Mouse (Mus musculus) liver, adult 2 months (tissue): Measurements from ENCODE around the gene Art4.

Experiments
- CTCF ChIP-seq: fragments of 200-500 bp; IDR thresholded peaks from 2 replicates; pipeline ENCODE4 v1.5.1; 2011; ENCODE audit warnings: low read depth, low read length, control low read depth
- POLR2A ChIP-seq: fragments of 200-500 bp; IDR thresholded peaks from 2 replicates; pipeline ENCODE4 v1.6.1; 2011; ENCODE audit warnings: low read length, control low read depth; ENCODE audit not compliant: insufficient read depth; ENCODE audit errors: extremely low read depth

GRCm38 (mm10) chr6:136844903-136845302, 12.6 kb downstream of the Art4 start:
- no peak for TF ChIP-seq CTCF
- no peak for TF ChIP-seq POLR2A
